Mouse (Mus musculus) cerebellum, postnatal 4 days (tissue): ENCODE data around the gene Rexo5.

Source experiments
- DNase-seq, 2 experiments: peaks; one replicate each; pipeline ENCODE4 v3.0.0; 2022; ENCODE audit warnings: low spot score in 2 of 2, mixed read lengths in 1 of 2

Gene Rexo5

DNA sequence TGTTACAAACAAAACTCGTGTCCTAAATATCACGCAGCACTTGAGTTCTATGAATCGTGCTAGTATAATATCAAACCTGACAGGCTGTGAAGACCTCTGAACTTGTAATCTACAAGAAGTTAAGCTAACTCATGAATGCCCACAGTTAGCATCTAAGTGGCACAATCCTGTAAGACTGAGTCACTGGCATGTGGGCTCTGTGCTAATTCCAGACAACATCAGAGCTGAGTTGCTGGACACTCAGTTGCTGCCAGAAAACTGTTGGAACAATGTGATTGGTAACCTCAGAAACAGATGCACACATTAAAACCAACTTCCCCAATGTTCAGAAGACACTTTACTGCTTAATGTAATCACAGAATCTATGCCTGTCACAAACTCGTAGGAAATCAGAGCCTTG, 94.1 kb downstream of the Rexo5 start:
- no peak for DNase-seq

DNA sequence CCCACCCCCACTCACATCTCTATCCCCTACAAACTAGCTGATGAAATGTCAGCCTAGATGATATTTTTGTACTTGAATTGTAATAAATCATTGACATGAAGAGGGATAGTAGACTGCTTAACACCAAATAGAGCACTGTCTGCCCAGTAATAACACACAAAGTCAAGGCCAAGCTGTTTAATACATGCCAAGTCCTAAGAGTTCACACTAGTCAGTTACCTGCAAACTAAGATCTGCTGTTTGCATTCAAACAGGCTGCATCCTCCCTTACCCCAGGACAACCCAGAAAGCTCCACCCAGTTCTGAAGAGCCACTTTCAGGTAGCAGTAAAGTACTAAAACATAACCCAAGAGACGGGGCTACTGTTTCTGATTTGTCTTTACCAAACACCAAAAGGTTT, 98.4 kb downstream of the Rexo5 start:
- DNase-seq = no peak

DNA sequence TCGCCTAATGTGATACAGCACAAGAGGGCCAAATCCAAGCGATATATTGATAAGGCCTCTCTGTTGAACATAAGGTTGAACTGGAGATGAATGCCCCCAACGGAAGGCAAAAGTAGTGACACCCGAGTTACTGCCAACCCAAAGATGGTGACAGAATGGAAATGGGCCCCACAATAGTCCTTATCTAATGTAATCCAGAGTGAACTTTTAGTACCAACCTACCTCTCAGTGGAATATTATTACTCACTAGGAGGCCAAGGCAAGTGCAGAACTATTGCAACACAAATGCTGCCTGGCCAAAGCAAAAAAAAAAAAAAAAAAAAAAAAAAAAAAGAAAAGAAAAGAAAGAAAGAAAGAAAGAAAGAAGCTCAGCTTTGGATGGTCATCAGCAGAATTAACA, 98.9 kb downstream of the Rexo5 start:
- DNase-seq = no peak

DNA sequence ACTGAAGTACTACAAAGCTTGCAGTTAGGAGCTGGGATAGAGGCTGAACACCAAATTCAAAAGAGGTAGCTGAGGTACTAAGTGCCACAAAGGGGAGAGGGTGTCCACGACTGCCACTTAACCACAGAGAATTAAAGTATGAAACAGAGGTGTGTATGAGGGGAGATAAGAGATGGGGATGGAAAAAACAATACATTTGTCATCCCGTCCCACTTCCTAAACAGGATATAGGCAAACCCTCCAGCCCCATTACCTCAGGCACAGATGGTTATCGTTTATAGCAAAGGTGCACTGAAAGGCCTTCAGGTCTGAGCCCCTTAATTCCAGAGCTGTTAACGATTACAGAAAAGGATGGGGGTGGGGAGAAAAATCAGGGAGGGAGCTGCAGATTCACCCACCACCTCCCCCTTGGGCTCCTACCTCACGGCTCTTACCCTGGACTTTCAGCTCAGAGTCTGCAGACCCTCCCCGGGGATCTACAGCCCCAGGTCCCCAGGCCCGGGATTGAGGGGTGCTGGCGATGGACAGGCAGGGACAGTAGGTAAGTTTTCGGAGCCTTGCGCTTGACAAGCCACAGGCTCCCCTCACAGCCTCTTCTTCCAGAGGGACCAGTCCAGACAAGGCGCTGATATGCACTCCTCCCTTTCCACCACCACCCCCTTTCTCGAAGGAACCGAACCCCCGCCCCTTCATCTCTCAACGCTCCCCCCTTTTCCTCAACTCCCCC, 101.2 kb downstream of the Rexo5 start:
- no peak for DNase-seq

DNA sequence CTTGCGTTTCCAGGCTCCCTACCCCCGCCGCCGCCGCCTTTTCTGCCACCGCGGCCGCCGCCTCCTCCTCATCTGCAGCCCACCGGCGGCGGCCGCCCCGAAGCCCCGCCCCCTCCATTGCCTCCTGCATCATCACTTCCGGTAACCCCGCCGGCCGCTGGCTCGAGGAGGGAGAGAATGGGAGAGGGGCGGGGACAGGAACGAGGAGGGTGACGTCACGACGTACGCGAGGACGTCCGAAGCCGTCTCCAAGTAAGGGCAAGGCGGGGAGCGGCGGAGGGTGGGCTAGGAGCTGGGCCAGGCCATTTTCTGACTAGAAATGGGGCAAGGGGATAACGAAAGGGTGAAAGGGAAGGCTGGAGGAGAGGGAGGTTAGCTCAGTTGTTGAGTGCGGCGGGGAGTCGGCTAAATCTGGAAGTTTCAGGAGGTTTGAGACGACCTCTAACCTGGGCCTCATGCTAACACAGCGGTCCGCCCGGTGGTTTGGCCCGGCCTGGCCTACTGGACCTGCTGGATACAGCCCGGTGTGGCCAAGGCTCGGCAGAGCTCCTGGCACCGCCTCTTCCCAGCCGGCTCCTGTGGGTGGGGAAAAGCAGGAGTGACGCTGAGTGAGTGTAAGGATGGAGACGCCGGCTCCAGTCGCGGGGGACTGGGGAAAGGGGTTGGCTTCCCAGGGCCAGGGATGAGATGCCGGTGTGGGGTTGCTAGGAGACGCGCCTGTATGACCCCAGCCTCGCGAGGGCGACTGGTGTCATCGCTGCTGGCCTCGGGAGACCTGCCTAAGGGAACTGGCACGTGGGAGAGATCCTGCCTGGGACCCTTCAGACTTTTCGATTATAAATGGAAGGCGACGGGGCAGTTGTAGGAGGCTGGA, 102.1 kb downstream of the Rexo5 start, which contains the start of the genes Lyrm1 and Dcun1d3:
Gene Lyrm1 (plus strand): TSS at position 223 of the 874 bp plus-strand sequence.
Gene Dcun1d3 (minus strand): TSS at position 660 of the 874 bp plus-strand sequence.
- DNase-seq = peak; percentile 97 to 99

DNA sequence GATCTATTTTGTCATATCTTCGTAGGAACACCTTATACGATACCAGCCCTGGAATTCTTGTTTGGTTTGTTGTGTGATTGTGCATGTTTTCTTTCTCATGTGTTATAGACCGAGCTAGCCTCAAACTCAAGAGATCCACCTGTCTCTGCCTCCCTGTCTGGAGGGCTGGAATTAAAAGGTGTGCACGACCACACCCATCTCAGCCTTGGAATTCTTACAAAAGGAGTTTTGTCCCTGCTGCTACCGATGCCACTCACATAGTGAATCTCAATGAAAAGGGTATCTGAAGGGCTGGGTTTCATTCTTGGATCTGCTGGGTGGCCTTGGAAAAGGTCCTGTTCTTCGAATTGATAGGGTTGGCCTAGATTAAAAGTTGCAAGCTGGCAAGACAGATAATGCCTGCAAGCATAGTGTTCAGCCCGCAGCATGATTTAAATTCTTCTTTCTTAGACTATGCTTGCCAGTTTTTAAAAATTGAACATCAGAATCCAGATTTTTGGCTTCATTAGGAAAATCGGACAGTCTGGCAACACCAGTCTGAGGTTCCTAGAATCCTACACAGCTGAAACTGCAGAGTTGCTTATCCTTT, 103.8 kb downstream of the Rexo5 start:
- no peak for DNase-seq

DNA sequence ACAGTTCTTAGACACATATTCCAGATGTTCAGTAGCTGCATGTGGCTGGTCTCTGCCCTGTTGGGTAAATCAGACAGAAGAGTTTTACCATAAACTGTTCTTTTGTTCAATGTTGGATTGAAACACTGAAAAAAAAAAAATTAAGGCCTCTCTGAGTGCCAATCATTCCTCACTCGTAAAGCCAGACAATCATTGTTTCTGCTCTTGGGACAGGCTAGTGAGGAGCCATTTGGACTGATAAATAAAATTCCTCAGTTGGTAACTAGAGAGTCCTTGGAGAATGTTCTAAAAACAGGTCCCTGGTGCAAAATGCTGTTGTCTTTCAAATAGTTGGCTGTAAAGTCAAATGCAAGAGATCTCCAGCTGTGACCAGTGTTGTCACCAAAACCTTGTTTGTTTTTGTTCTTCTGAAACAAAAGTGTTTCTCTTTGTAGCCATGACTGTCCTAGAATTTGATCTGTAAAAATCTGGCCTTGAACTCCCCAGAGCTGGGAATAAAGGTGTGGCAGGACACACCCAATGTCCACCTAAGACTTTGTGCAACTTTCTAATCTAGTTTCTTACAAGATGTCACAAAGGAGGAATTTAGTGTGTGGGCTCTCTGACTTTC, 104.5 kb downstream of the Rexo5 start:
- no peak for DNase-seq
